Mouse (Mus musculus) CH12.LX (cell line): Measurements from ENCODE around the gene Sertad1.

Experiments
- CHD1 ChIP-seq: IDR thresholded peaks from 2 replicates; pipeline ENCODE4 v1.6.1; 2012; ENCODE audit warnings: low read depth, low read length, improper control_type of control experiment, inconsistent platforms
- CTCF ChIP-seq, 2 experiments: IDR thresholded peaks in 1 of 2; conservative IDR thresholded peaks in 1 of 2; 2 replicates each; pipeline ENCODE4 v1.5.1; 2011 to 2012; ENCODE audit warnings: low read depth in 2 of 2, low read length in 2 of 2, improper control_type of control experiment in 1 of 2, inconsistent platforms in 1 of 2, mild to moderate bottlenecking in 1 of 2, moderate library complexity in 1 of 2
- EP300 ChIP-seq: IDR thresholded peaks from 2 replicates; pipeline ENCODE4 v1.6.1; 2011; ENCODE audit warnings: low read length, improper control_type of control experiment
- GABPA ChIP-seq: IDR thresholded peaks from 2 replicates; pipeline ENCODE4 v1.6.1; 2012; ENCODE audit warnings: low read depth, low read length, improper control_type of control experiment, inconsistent platforms; ENCODE audit not compliant: insufficient replicate concordance
- MAZ ChIP-seq: IDR thresholded peaks from 2 replicates; pipeline ENCODE4 v1.6.1; 2012; ENCODE audit warnings: low read depth, mild to moderate bottlenecking, inconsistent platforms, low read length, improper control_type of control experiment, moderate library complexity
- POLR2A ChIP-seq: IDR thresholded peaks from 2 replicates; pipeline ENCODE4 v1.6.1; 2011; ENCODE audit warnings: low read depth, mild to moderate bottlenecking, improper control_type of control experiment, low read length
- POLR2AphosphoS2 ChIP-seq: IDR thresholded peaks from 2 replicates; pipeline ENCODE4 v1.6.1; 2011; ENCODE audit warnings: low read depth, low read length, improper control_type of control experiment
- SMC3 ChIP-seq: IDR thresholded peaks from 2 replicates; pipeline ENCODE4 v1.6.1; 2011; ENCODE audit warnings: low read depth, low read length, improper control_type of control experiment

DNA sequence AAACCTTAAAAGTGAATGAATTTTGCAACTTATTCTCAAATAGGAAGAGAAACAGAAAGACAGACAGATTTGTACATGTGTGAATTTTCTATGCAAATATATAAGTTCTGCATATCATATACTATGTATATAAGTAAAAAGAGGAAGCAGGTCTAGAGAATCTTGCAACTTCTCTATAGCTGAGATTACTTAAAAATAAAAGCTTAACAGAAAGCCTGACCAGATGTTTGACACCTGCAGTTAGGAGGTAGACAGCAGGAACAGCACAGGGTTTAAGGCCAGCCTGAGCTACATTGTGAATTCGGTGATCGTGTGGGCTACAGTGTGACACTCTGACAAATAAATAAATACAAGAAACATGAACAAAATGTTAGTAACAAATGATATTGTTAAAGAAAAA is 35.4 kb upstream of the Sertad1 start:
- TF ChIP-seq CHD1: no peak
- TF ChIP-seq CTCF (conservative IDR thresholded peaks at IDR 0.05 in 1 of 2, IDR thresholded peaks at IDR 0.05 in 1 of 2; ENCODE audit: low read depth in 2 of 2, low read length in 2 of 2): no peak
- TF ChIP-seq EP300: no peak
- TF ChIP-seq POLR2A: no peak
- no peak for TF ChIP-seq SMC3
- no peak for TF ChIP-seq MAZ
- no peak for TF ChIP-seq POLR2AphosphoS2
- no peak for TF ChIP-seq GABPA
